Comparison of ENCODE assay signal across 16 mouse cellular contexts in genomic region chr7:79613314-79613713, GRCm38 (mm10). TPM values are rescaled to one million over a fixed set of nuclear protein-coding genes. Genes with fewer than 3 reads are reported as not detected.
DNase-seq lines count a peak whose midpoint lies in the region; ATAC-seq lines count a peak whose summit lies in the region.
"Had no signal": no experiment of that assay in that cellular context is flagged by ENCODE, and none has a peak within 500 bp of the region (broad histone marks: within the 10 kb centered on the region; RNA-seq: fewer than 3 reads in every experiment).

No protein-coding gene starts in this region.

- peaks cover 87% of the 10 kb centered on the region for H3K27me3 ChIP-seq in heart, embryonic 12.5 days (replicated peaks)

- no peaks in the 10 kb centered on the region for H3K9me3 ChIP-seq in heart, embryonic 12.5 days (replicated peaks)
- H3K9me3 ChIP-seq: embryonic facial prominence, embryonic 13.5 days; hindbrain, embryonic 13.5 days; neural tube, embryonic 12.5 days; stomach, embryonic 15.5 days had no signal

- H3K36me3 ChIP-seq in heart, embryonic 12.5 days, result no peaks in the 10 kb centered on the region
- H3K36me3 ChIP-seq: embryonic facial prominence, embryonic 13.5 days; hindbrain, embryonic 13.5 days; neural tube, embryonic 12.5 days; stomach, embryonic 15.5 days had no signal

- no peak for ATAC-seq in heart, embryonic 12.5 days (ENCODE audit: insufficient number of reproducible peaks, low FRiP score)

- peak; percentile 6 to 20 for DNase-seq in heart, adult 18-20 months
- DNase-seq in kidney, adult 9 months, result peak; percentile 26
- DNase-seq in kidney, adult 8-10 months, result no peak
- DNase-seq in A20 (ENCODE audit: low read depth, low spot score) (peak; percentile 5), MN1 (ENCODE audit: low spot score) (no peak)
- peak; percentile 24 for DNase-seq in kidney, postnatal 10 days
- DNase-seq: cerebellum, adult 9-10 months; layer of hippocampus, adult 9-11 months had no signal

- WGBS in heart, embryonic 12.5 days, result 55% methylated on average over 11 of the region's 11 CpGs

- H3K4me3 ChIP-seq in heart, embryonic 12.5 days, result no peak overlapping the region
- H3K4me3 ChIP-seq: embryonic facial prominence, embryonic 13.5 days; hindbrain, embryonic 13.5 days; neural tube, embryonic 12.5 days; stomach, embryonic 15.5 days had no signal

- H3K4me2 ChIP-seq in heart, embryonic 12.5 days, result no peak overlapping the region
- H3K4me2 ChIP-seq: embryonic facial prominence, embryonic 13.5 days; hindbrain, embryonic 13.5 days; neural tube, embryonic 12.5 days; stomach, embryonic 15.5 days had no signal

- H3K9ac ChIP-seq in heart, embryonic 12.5 days, result no peak overlapping the region
- H3K9ac ChIP-seq: embryonic facial prominence, embryonic 13.5 days; hindbrain, embryonic 13.5 days; neural tube, embryonic 12.5 days; stomach, embryonic 15.5 days had no signal

- H3K27ac ChIP-seq in heart, embryonic 12.5 days (ENCODE audit: poor library complexity, severe bottlenecking), result no peak overlapping the region
- H3K27ac ChIP-seq: embryonic facial prominence, embryonic 13.5 days; hindbrain, embryonic 13.5 days; neural tube, embryonic 12.5 days; stomach, embryonic 15.5 days had no signal

- peaks cover 7% of the 10 kb centered on the region for H3K4me1 ChIP-seq in heart, embryonic 12.5 days (replicated peaks)

RNA-seq across cellular contexts. Expression of gene Rhcg, which starts 4.1 kb away (rescaled TPM):
- total RNA-seq in heart, adult 18-20 months (2021), result not detected
- polyA plus RNA-seq in heart, embryonic 12.5 days (2016; fragmentation: Nextera tagmentation; extraction: Ambion mirVana), result 0.14 TPM in 1 of 2 replicates, not detected in the other
- total RNA-seq: gastrocnemius, postnatal 14 days; monocyte, adult 5-6 weeks had no signal
- polyA plus RNA-seq: heart, embryonic 14.5 days had no signal

RNA-seq across cellular contexts. Expression of gene Ticrr, which starts 46.7 kb away (rescaled TPM):
- under 1 TPM; 0.10 TPM for total RNA-seq in heart, adult 18-20 months (2021)
- polyA plus RNA-seq in heart, embryonic 12.5 days (2016; fragmentation: Nextera tagmentation; extraction: Ambion mirVana), result 7.7 and 8.5 TPM in 2 replicates

Comparison
In these comparisons a context has a peak if more than half of its experiments do, and no peak if none do; other contexts are left out.
1. DNase-seq: peak in heart, adult 18-20 months (2 of 2), kidney, adult 9 months (single experiment), A20 (single experiment) and kidney, postnatal 10 days (single experiment); none in kidney, adult 8-10 months (0 of 2) and MN1 (single experiment).